Mouse (Mus musculus) heart, adult 2 months (tissue): ENCODE data around the gene Slc47a1. TPM values are rescaled to one million over a fixed set of nuclear protein-coding genes. Genes with fewer than 3 reads are reported as not detected.
"Not testable (repeated sequence)": the region's sequence is repeated elsewhere in the genome, so short reads cannot be mapped to it uniquely, and the experiment has no call there.

Experiments used
- DNase-seq, 2 experiments: peaks; one replicate each; pipeline ENCODE4 v3.0.0; 2021
- H3K27ac ChIP-seq: fragments of 200-600 bp; 2 replicates; pipeline ENCODE4 v1.8.1; 2022
- H3K27me3 ChIP-seq: fragments of 200-500 bp; 2 replicates; pipeline ENCODE4 v1.6.1; 2012; ENCODE audit warnings: mild to moderate bottlenecking, low read length, inconsistent platforms, mixed read lengths; ENCODE audit not compliant: control insufficient read depth, insufficient read depth
- H3K36me3 ChIP-seq: fragments of 200-500 bp; 2 replicates; pipeline ENCODE4 v1.6.1; 2012; ENCODE audit warnings: low read length, inconsistent platforms; ENCODE audit not compliant: control insufficient read depth, insufficient read depth
- H3K4me1 ChIP-seq: fragments of 200-500 bp; 2 replicates; pipeline ENCODE4 v1.6.1; 2011; ENCODE audit warnings: low read length; ENCODE audit not compliant: control insufficient read depth, insufficient read depth
- H3K4me3 ChIP-seq: fragments of 200-600 bp; 2 replicates; pipeline ENCODE4 v1.8.1; 2022
- H3K79me2 ChIP-seq: fragments of 200-500 bp; replicated peaks from 2 replicates; pipeline ENCODE4 v1.6.1; 2012; ENCODE audit warnings: mild to moderate bottlenecking, inconsistent platforms, low read length, moderate library complexity, mixed read lengths; ENCODE audit not compliant: control insufficient read depth, insufficient read depth
- H3K9ac ChIP-seq: fragments of 200-500 bp; 2 replicates; pipeline ENCODE4 v1.6.1; 2012; ENCODE audit warnings: low read depth, mild to moderate bottlenecking, control low read depth, inconsistent platforms, low read length, mixed read lengths
- CTCF ChIP-seq: fragments of 200-600 bp; IDR thresholded peaks from 2 replicates; pipeline ENCODE4 v1.8.1; 2022; ENCODE audit warnings: antibody characterized with exemption, mild to moderate bottlenecking, moderate library complexity
- EP300 ChIP-seq: fragments of 200-500 bp; IDR thresholded peaks from 2 replicates; pipeline ENCODE4 v1.6.1; 2011; ENCODE audit warnings: low read depth, low read length, control low read depth; ENCODE audit not compliant: insufficient read depth
- POLR2A ChIP-seq: fragments of 200-500 bp; IDR thresholded peaks from 2 replicates; pipeline ENCODE4 v1.6.1; 2011; ENCODE audit warnings: mild to moderate bottlenecking, low read depth, low read length, control low read depth; ENCODE audit not compliant: insufficient read depth
- WGBS: fragments of 180-500 bp; shearing (Covaris S2); methylation state at CpG from one replicate; pipeline ENCODE4 v1.1.7; 2018; 5-methylcytosine and 5-hydroxymethylcytosine counted together
- intact Hi-C: fragments of 180-260 bp; cut with DNase I; formaldehyde crosslinking; loops from one replicate; pipeline ENCODE4 v1.15.1; 2025
- polyA plus RNA-seq: library from polyadenylated mRNA; depleted of rRNA; stranded (reverse); fragments of >200 nt; gene quantifications from 2 replicates; pipeline ENCODE4 v1.2.3, GENCODE M21; 2012
- total RNA-seq, 2 experiments: library from RNA; stranded (reverse); gene quantifications; 2 replicates each; pipeline ENCODE4 v1.2.3; 2021

The Slc47a1 gene
- total and polyA plus RNA-seq, 3 experiments, result 27.7 to 51.1 (median 32.0) TPM

- TF ChIP-seq POLR2A, result no peak
- peak; percentile 77 for TF ChIP-seq CTCF
- no peak overlapping the region for H3K4me3 ChIP-seq
- H3K79me2 ChIP-seq, result no peaks in the 10 kb centered on the region
- H3K27me3 ChIP-seq, result no peaks in the 10 kb centered on the region
- intact Hi-C loops, result loop anchor here (5.0 kb wide), 1 partner anchor 73 kb away; no protein-coding TSS in a partner anchor
- no peak for DNase-seq
- H3K27ac ChIP-seq, result no peak overlapping the region
- H3K4me1 ChIP-seq, result peaks cover 6% of the 10 kb centered on the region
- H3K36me3 ChIP-seq, result no peaks in the 10 kb centered on the region
- WGBS, result 77% methylated on average over 4 of the region's 4 CpGs
- H3K9ac ChIP-seq, result no peak overlapping the region
These were observed 72.8 kb downstream of the Slc47a1 start for GRCm38 (mm10) chr11:61305377-61305776.

GRCm38 (mm10) chr11:61304535-61304934 is 73.6 kb downstream of the Slc47a1 start:
- WGBS, result 89% methylated on average over 6 of the region's 10 CpGs
- H3K27ac ChIP-seq, DNase-seq, H3K79me2 ChIP-seq, H3K4me1 ChIP-seq, H3K9ac ChIP-seq, H3K27me3 ChIP-seq, H3K36me3 ChIP-seq, H3K4me3 ChIP-seq: not testable (repeated sequence)
- intact Hi-C loops, result loop anchor here (5.0 kb wide), 1 partner anchor 37 kb away; the partner anchor contains the start of gene Aldh3a2

GRCm38 (mm10) chr11:61300716-61301392 is 77.3 kb downstream of the Slc47a1 start:
- Histone ChIP-seq H3K79me2 (no peaks in the 10 kb centered on the region), H3K4me3 (no peak overlapping the region), H3K9ac (peak overlapping the region; percentile 69), H3K36me3 (peaks cover 3% of the 10 kb centered on the region), H3K27ac (peak overlapping the region; percentile 44; the same call in 1 of the 2 replicates), H3K4me1 (peaks cover 7% of the 10 kb centered on the region), H3K27me3 (no peaks in the 10 kb centered on the region)
- 22% methylated on average over 14 of the region's 16 CpGs for WGBS
- peak; percentile 44 to 52 for DNase-seq
- TF ChIP-seq EP300 (no peak), POLR2A (peak; percentile 29; the same call in 1 of the 2 replicates)
- intact Hi-C loops, result loop anchor here (5.0 kb wide), 1 partner anchor 34 kb away; the partner anchor contains the start of gene Aldh3a2

- no peak for DNase-seq
- no peaks in the 10 kb centered on the region for H3K27me3 ChIP-seq
- no peaks in the 10 kb centered on the region for H3K79me2 ChIP-seq
- no peak overlapping the region for H3K4me3 ChIP-seq
- peaks cover 7% of the 10 kb centered on the region for H3K4me1 ChIP-seq
- H3K9ac ChIP-seq, result peak overlapping the region; percentile 44; the same call in 1 of the 2 replicates
- peaks cover 3% of the 10 kb centered on the region for H3K36me3 ChIP-seq
- no peak overlapping the region; the same call in 1 of the 2 replicates for H3K27ac ChIP-seq
- TF ChIP-seq EP300 (no peak), POLR2A (no peak), CTCF (no peak)
- 50% methylated on average over 3 of the region's 3 CpGs for WGBS
- intact Hi-C loops, result loop anchor here (5.0 kb wide), 1 partner anchor 33 kb away; the partner anchor contains the start of gene Aldh3a2
These were observed 77.9 kb downstream of the Slc47a1 start for GRCm38 (mm10) chr11:61300205-61300604.

- H3K27me3 ChIP-seq, result no peaks in the 10 kb centered on the region
- H3K4me1 ChIP-seq, result peaks cover 9% of the 10 kb centered on the region
- no peak for DNase-seq
- no peak overlapping the region for H3K4me3 ChIP-seq
- TF ChIP-seq POLR2A (no peak), EP300 (no peak), CTCF (no peak)
- 42% methylated on average over 2 of the region's 2 CpGs for WGBS
- H3K9ac ChIP-seq, result no peak overlapping the region; the same call in 1 of the 2 replicates
- peaks cover 3% of the 10 kb centered on the region for H3K36me3 ChIP-seq
- no peaks in the 10 kb centered on the region for H3K79me2 ChIP-seq
- H3K27ac ChIP-seq, result no peak overlapping the region
- intact Hi-C loops, result no loop called here
These were observed 80.2 kb downstream of the Slc47a1 start for GRCm38 (mm10) chr11:61297901-61298300.

GRCm38 (mm10) chr11:61297326-61297725 is 80.8 kb downstream of the Slc47a1 start:
- DNase-seq, result no peak
- H3K36me3 ChIP-seq, result peaks cover 3% of the 10 kb centered on the region
- H3K27ac ChIP-seq, result no peak overlapping the region
- H3K4me3 ChIP-seq, result no peak overlapping the region
- H3K27me3 ChIP-seq, result no peaks in the 10 kb centered on the region
- no peak for TF ChIP-seq CTCF
- TF ChIP-seq EP300, result no peak
- TF ChIP-seq POLR2A, result no peak
- H3K9ac ChIP-seq, result no peak overlapping the region
- 90% methylated on average over 2 of the region's 2 CpGs for WGBS
- intact Hi-C loops, result no loop called here
- peaks cover 9% of the 10 kb centered on the region for H3K4me1 ChIP-seq
- H3K79me2 ChIP-seq, result no peaks in the 10 kb centered on the region
